Mouse (Mus musculus) Patski (cell line): ENCODE data around the gene Mid1. TPM values are rescaled to one million over a fixed set of nuclear protein-coding genes. Genes with fewer than 3 reads are reported as not detected.

Source experiments
- ATAC-seq: fragments of 100-300 bp; one replicate; pipeline ENCODE4 v1.8.0; 2021
- CTCF ChIA-PET: fragments of 350-600 bp; sonication (Branson Sonifier 250); formaldehyde crosslinking; loops from one replicate; lab custom pipeline; 2022; ENCODE audit warnings: inconsistent platforms; lab: Charles Lee
- POLR2A ChIA-PET: fragments of 350-600 bp; sonication (Branson Sonifier 250); formaldehyde crosslinking; loops from one replicate; lab custom pipeline; 2022; ENCODE audit warnings: antibody characterized with exemption, inconsistent platforms; lab: Charles Lee
- DNase-seq: peaks from one replicate; pipeline ENCODE4 v3.0.0-alpha.2; 2011; ENCODE audit warnings: low read depth, low spot score
- H3K27me3 ChIP-seq: fragments of 371-371 bp; one replicate; pipeline ENCODE4 v1.5.1; 2021
- CTCF ChIP-seq: fragments of 100-300 bp; IDR thresholded peaks from one replicate; pipeline ENCODE4 v1.5.1; 2021
- in situ Hi-C: fragments of 300-500 bp; cut with MboI; formaldehyde crosslinking; loops from 3 replicates; pipeline ENCODE4 v1.11.1; 2018; ENCODE audit warnings: low pct_unique_long_range_greater_than_20kb, mixed read lengths
- polyA plus RNA-seq: library from polyadenylated mRNA; unstranded; gene quantifications from one replicate; pipeline ENCODE4 v1.2.3, GENCODE M21; 2021

Mid1 gene
- polyA plus RNA-seq: 105 TPM

GRCm38 (mm10) chrX:169685131-169685530, at the start of gene Mid1:
TSS of gene Mid1 (plus strand) at chrX:169685199.
- TF ChIP-seq CTCF: no peak
- ATAC-seq (peak; percentile 91), DNase-seq (no peak)
- H3K27me3 ChIP-seq: no peaks in the 10 kb centered on the region
- ChIA-PET POLR2A (interaction anchor here (0.7 kb wide), 3 partner anchors 12 to 117 kb away, joined by 7 to 15 read pairs (median 7); no protein-coding TSS in a partner anchor), CTCF (interaction anchor here (0.6 kb wide), 1 partner anchor 16 kb away, joined by 3 read pairs; no protein-coding TSS in a partner anchor)
- in situ Hi-C loops: loop anchor here (5.0 to 10.0 kb wide), 3 partner anchors 102 to 360 kb away; partner anchors contain the start of gene Hccs

DNA sequence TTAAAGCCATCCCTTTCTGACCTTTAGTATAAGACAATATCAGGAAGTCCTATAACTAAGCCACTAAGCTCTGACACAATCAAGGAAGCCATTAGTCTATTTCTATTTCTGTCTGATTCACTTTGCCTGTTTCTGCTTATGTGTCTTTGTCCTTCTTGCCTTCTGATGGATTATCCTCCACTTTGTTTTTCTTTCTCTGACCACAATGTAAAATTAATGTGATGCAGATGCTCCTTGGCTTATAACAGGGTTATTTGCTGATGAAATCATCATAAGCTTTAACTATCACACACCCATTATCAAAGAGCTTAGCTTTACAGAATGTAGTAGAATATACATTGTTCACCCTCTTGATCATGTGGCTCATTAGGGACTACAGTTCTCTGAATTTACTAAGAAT, 11.9 kb upstream of the Mid1 start:
- ATAC-seq (no peak), DNase-seq (no peak)
- in situ Hi-C loops: no loop called here
- H3K27me3 ChIP-seq: no peaks in the 10 kb centered on the region
- TF ChIP-seq CTCF: no peak
- POLR2A ChIA-PET: interaction anchor here (0.6 kb wide), 2 partner anchors 12 to 243 kb away, joined by 4 to 7 read pairs; partner anchors contain the start of gene Mid1
- CTCF ChIA-PET: interaction anchor here (0.9 to 1.2 kb wide), 2 partner anchors 10 to 340 kb away, joined by 3 read pairs; no protein-coding TSS in a partner anchor

DNA sequence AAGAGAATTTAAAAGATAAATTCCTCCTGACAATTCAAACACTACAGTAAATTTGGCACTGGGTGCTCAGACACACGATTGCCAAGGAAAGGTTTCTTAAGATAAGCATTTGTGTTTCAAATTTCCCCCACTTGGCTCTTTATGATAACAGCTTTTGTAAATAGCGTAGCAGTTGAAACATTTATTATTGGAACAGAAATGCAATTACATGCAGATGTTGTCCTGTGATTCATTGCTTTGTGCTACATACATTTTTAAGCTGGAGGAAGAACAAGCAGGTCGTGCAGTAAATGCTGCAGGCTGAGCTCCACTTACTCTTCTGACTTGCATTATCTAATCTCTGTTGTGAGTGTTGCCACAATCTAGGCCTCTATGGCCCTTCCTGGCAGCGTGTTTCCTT, 8.7 kb upstream of the Mid1 start:
- no peak for ATAC-seq
- POLR2A ChIA-PET: no interaction called here
- no peak for DNase-seq
- H3K27me3 ChIP-seq: no peaks in the 10 kb centered on the region
- in situ Hi-C loops: no loop called here
- CTCF ChIA-PET: no interaction called here
- no peak for TF ChIP-seq CTCF

GRCm38 (mm10) chrX:169685731-169686130, 732 bp downstream of the Mid1 start:
- ChIA-PET POLR2A (no interaction called here), CTCF (no interaction called here)
- in situ Hi-C loops: loop anchor here (5.0 to 10.0 kb wide), 3 partner anchors 102 to 361 kb away; partner anchors contain the start of gene Hccs
- no peak for TF ChIP-seq CTCF
- DNase-seq: no peak
- no peaks in the 10 kb centered on the region for H3K27me3 ChIP-seq
- ATAC-seq: peak; percentile 33

DNA sequence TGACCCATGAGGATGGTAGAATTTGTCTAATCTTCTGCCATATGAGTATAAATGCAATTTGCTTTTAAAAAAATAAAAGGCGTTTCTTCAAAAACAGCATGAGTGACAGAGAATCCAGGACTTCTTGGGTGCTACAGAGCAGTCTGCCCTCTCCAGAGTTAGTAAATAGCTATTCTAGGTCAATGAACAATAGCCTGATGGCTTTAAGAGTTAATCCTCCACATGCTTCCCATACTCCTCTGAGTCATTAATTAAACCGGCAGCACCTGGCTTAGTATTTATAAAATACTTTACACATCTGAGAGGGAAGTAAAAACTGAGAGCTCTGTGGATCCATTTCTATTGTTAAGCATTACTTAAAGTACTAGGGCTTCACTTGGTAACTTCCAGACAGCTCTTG, 6.2 kb downstream of the Mid1 start:
- POLR2A ChIA-PET: no interaction called here
- DNase-seq (no peak), ATAC-seq (peak; percentile 71)
- in situ Hi-C loops: no loop called here
- CTCF ChIA-PET: interaction anchor here (1.1 to 1.4 kb wide), 2 partner anchors 8 to 377 kb away, joined by 3 to 4 read pairs; no protein-coding TSS in a partner anchor
- no peaks in the 10 kb centered on the region for H3K27me3 ChIP-seq
- TF ChIP-seq CTCF: no peak

- H3K27me3 ChIP-seq: no peaks in the 10 kb centered on the region
- in situ Hi-C loops: no loop called here
- DNase-seq (no peak), ATAC-seq (peak; percentile 26)
- ChIA-PET POLR2A (no interaction called here), CTCF (interaction anchor here (1.1 to 1.4 kb wide), 2 partner anchors 9 to 378 kb away, joined by 3 to 4 read pairs; no protein-coding TSS in a partner anchor)
- no peak for TF ChIP-seq CTCF
These were observed 6.7 kb downstream of the Mid1 start for GRCm38 (mm10) chrX:169691675-169692074.

DNA sequence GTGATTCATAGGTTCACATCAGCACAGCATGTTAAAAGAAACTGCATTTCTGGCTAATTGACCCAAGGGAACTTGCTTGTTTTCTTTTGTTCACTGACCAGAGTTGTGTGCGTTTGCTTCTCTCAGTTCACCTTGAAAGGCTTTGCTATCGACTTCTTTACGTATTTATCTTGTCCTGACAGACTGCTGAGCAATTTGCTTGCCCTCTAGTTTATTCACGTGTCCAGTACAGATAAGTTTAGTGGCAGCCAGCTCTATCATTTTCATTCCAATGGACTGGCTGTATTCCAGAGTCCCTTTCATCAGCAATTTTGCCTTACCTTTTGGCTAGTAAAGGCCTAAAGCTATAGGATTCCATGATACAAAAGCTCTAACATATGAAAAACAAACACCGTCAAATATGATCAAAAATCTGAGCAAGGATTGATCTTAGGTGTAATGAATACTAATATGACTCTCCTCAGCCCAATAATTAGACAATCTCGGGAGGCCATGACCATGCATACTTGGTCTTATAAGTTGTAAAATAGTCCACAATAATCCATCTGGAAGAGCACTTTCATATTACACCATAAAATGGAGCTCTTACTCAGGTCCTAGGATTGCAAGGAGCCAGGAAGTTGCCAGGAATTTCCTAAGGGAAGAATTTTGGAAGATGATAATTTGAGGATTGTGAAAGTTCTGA, 7.4 kb downstream of the Mid1 start:
- TF ChIP-seq CTCF: no peak
- ChIA-PET POLR2A (interaction anchor here (0.8 kb wide), 1 partner anchor 26 kb away, joined by 3 read pairs; no protein-coding TSS in a partner anchor), CTCF (interaction anchor here (1.4 kb wide), 1 partner anchor 10 kb away, joined by 4 read pairs; no protein-coding TSS in a partner anchor)
- in situ Hi-C loops: no loop called here
- H3K27me3 ChIP-seq: no peaks in the 10 kb centered on the region
- ATAC-seq (no peak), DNase-seq (no peak)

GRCm38 (mm10) chrX:169704016-169704602, 19.1 kb downstream of the Mid1 start:
- ChIA-PET CTCF (interaction anchor here (0.9 to 1.3 kb wide), 3 partner anchors 8 to 14 kb away, joined by 3 to 4 read pairs (median 3); no protein-coding TSS in a partner anchor), POLR2A (no interaction called here)
- no peaks in the 10 kb centered on the region for H3K27me3 ChIP-seq
- ATAC-seq (no peak), DNase-seq (no peak)
- in situ Hi-C loops: no loop called here
- TF ChIP-seq CTCF: no peak

DNA sequence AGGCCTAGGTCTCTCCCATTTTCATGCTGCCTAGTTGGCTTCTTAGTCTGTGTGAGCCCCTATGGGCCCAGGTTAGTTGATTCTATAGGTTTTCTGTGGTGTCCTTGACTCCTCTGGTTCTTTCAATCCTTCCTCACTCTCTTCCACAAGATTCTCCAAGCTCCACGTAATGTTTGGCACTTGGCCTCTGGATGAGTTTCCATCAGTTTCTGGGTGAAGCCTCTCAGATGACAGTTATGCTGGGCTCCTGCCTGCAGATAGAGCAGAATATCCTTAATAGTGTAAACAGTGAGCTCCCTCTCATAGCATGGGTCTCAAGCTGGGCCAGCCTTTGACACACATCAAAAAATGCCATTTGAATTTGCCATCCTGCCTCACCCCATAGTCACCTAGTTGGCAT, 38.5 kb downstream of the Mid1 start:
- CTCF ChIA-PET: no interaction called here
- ATAC-seq (no peak), DNase-seq (no peak)
- H3K27me3 ChIP-seq: no peaks in the 10 kb centered on the region
- in situ Hi-C loops: no loop called here
- TF ChIP-seq CTCF: no peak
- POLR2A ChIA-PET: no interaction called here

GRCm38 (mm10) chrX:169735387-169735969, 50.5 kb downstream of the Mid1 start:
- no peak for DNase-seq
- TF ChIP-seq CTCF: no peak
- ATAC-seq: no peak
- ChIA-PET POLR2A (no interaction called here), CTCF (no interaction called here)
- in situ Hi-C loops: no loop called here
- no peaks in the 10 kb centered on the region for H3K27me3 ChIP-seq
